Mouse (Mus musculus) left cerebral cortex, adult 9 months (tissue): Measurements from ENCODE around the gene Rasal1.

Experiments
- DNase-seq, 2 experiments: peaks; one replicate each; pipeline ENCODE4 v3.0.0; 2022; ENCODE audit warnings: low spot score in 2 of 2

The Rasal1 gene

DNA sequence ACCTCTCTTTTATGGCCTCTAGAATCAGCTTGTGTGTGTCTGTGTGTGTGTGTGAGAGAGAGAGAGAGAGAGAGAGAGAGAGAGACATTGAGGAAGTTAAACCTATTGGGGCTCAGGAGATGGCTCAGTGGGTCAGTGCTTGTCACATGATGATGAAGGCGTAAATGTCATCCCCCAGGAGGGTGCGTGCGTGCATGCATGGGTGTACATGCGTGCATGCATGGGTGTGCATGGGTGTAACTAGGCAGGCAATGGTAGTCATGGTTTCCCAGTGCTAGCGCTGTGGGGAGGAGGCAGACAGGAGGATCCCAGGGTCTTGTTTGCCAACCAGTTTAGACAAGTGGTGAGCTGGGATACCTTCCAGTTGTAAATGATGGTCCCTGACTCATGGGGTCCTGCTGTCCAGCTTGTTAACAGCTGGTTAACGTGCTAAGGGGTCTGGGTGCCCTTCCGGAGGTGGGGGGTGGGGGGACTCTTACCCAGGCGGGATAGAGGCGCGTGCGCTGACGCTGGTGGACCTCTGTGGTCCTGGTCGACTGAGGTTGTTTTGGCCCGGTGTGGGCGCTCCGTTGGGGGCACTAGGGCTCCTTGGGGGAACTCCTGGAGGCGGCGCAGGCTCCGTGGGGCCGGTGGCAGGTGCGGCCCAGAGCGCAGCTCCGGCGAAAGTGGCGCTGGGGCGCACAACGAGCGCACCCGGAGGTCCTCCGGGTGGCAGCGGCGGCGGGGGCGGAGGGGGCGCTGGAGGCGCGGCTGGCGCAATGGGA, 45.5 kb downstream of the Rasal1 start:
- DNase-seq, result no peak

DNA sequence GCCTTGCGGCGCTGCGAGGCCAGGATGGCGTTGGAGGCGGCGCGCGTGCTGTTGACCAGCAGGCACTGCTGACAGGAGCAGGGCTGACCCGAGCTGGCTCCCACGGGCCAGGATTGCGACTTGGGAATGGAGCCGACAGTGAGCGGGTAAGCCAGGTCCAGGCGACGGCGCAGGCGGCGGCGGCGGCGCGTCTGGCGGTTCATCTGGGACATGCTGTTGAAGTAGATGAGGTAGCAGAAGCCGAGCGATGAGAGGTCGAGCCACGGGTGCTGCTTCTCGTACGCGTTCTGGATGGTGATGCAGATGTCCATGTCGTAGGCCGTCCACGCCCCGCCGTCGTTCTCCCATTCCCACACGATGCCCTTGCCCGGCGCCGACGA, 46.1 kb downstream of the Rasal1 start:
- DNase-seq, result peak in 1 of 2 experiments; percentile 40

DNA sequence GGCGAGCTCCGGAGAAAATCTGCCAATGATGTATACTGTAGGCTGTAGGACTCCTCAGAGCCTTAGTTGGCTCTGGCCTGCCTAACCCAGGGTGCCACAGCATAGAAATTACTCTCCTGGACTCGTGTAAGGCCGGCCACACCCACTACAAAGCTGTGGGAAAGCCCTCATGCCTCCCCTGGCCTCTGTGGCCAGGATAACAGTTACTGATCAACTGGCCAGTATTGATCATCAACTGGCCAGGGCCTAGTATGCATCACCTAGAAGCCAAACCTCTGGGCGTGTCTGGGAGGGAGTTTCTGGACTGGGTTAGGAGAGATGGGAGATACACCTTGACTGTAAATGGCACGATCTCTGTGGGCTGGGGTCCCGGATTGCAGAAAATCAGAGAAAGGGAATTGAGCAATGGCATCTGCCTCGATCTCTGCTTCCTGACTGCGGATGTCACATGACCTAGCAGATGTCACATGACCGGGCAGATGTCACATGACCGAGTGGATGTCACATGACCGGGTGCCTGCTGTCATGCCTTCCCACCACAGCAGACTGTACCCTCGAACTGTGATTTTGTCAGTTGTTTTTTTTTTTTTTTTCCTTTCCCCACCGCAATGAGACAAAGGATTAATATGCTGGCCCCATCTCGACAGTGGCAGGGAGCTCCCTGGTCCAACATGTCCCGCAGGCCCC, 47.6 kb downstream of the Rasal1 start:
- DNase-seq, result no peak

DNA sequence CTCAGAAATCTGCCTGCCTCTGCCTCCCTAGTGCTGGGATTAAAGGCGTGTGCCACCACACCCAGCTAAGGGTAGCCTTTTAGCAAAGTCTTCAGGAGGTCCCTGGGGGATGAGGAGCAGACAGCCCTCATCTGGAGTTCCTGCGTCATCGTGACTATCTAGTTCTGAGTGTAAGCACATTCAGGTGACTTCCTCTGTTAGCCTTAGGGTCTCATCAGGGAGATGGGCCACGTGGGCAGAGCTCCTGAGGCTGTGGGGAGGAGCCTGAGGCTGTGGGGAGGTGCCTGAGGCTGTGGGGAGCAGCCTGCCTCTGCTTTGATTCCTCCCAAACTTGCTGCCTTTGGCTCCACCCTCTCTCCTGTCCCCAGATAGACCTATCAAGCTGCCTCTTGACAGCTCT, 48.3 kb downstream of the Rasal1 start:
- DNase-seq, result no peak

DNA sequence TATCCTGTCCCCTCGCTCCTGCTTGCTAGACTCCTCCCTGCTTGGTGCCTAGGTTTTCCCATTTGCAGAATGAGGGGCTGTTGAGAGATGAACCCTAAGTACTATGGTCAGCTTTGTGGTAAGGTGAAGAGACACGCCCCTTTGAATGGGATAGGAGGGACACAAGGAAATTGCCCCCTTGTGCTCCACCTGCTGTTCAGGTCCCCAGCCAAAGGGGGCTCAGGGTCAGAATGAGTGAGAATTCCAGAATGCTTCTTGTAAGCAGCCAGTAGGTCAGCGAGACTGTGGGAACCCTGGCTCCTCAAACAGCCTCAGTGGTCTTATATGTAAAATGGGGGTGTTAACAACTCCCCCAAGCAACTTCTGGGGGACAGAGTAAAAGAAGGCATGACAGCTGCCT, 49.6 kb downstream of the Rasal1 start:
- no peak for DNase-seq

DNA sequence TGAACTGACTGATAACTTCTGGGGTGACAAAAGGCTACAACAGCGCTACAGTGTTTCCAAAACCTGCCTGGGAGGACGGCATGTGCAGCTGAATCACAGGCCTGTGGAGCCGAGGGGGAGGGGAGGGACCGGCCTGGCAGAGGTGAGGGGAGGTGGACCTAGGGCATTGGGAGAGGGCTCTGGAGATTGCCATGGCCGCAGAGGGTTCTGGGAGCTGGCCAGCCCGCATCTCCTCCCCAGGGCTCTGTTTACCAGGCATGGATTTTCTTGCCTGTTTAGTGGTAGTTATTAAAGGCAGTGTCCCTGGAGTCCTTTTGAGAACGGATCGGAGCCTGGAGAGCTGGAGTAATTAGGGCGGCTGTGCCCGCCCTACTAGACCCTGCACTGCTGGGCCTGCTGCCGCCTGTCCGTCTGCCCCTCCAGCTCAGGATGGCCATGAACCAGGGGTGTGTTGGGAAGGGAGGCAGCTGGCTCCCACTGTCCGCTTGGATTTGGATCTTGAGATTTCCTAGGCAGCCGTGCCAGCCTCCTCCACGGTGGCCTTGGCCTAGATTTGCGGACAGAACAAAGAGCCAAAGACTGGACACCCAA, 50.3 kb downstream of the Rasal1 start:
- DNase-seq, result peak in 1 of 2 experiments; percentile 36

DNA sequence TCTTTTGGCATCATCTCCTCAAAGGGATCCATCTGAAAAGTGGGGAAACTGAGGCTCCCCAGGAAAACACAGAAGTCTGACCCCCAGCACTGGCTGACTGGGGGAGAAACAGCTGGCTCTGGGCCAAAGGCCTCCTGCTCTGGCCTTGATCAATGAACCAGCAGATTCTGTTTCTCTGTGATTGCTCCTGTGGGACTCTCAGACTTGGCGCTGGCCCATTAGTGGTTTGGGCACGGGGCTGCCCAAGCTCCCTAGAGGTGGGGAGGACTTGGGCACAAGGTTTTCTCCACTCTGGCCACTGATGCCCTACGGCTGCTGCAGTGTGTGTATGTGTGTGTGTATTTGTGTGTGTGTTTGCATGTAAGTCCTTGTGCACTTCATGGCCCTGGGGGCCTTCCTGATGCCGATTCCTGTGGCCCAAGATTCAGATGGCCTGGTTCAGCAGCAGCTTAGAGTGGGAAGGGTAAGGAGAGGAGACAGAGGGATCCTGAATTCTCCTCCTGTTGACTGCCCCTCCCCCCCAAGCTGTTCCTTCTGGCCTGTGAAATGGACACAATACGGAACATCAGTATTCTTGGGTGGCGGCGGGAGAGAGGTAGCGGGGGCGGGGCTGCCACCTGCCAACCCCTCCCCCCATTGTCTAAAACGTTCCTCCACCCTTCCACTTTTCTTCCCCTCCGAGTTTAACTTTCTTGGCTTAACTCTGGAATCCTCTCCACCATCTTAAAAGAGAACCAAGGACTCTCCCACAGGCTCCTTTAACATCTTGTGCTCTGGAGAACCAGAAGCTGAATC, 52.6 kb downstream of the Rasal1 start:
- DNase-seq, result no peak

DNA sequence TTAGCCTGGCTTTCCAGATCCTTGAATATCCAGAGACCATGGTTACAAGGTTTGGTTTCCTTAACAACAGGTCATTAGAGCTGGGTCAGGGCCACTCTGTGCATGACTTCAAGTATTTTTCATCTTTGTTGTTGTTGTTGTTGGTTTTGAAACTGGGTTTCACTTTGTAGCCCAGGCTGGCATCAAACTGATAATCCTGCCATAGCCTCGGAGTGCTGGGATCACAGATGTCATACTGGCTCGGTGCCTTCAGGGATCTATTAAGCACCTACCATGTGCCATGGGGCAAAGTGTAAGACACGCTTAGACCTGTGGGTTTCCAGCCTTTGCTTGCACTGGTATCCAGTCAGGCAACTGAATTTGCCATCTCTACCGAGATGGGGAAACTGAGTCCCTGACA, 53.8 kb downstream of the Rasal1 start:
- no peak for DNase-seq

DNA sequence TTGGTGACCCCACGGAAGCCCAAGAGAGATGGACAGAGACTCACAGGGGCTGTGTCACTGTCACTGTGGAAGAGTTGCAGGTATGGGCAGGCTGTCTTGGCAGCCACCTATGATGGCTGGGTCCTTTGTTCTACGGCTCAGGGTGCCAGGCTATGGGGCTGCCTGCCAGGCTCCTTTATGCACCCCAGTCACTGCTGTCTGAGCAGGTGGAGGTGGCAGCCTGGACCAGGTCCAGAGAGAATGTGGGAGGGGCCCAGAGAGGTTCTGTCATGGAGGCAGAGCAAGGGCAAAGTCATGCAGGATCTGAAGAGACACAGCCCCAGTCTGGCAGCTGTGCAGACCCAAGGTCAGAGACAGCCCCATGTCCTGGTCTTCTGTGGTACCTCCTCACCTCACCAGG, 54.4 kb downstream of the Rasal1 start:
- no peak for DNase-seq

DNA sequence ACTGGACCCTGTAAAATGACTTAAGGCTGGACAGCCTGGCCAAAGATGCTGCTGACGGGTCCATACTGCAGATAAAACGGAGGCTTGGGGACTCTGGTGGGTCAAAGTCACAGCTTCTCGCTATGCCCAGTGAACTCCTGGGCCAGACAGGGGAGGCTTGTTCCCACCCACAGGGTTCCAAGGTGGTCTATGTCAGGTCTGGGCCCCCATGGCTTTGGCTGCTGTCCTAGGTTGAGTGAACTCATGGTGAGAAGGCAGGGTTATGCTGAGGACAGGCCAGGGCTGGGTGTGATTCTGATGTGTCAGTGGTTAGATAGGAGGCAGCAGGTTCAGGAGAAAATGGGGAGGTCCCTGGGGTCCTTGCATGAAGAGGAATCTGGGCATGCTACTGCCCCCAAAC, 55.0 kb downstream of the Rasal1 start:
- no peak for DNase-seq

DNA sequence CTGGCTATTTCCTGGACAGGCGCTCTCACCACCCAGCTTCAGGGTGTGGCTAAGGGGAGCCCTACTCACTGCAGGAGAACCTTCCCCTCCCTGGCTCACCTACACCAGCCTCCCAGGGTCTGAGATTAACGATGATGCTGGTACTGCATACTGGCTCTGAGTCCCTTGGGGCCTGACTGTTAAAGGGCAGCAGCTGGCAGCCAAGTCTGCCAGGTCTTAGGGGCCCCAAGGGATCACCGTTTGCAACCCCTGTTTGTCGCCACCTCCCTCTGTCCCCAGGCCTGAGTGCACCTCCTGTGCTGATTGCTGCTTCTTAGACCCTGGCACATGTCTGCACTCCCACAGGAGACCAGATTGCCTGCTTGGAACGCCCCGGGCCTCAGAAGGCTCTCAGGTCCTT, 55.8 kb downstream of the Rasal1 start:
- DNase-seq, result no peak

DNA sequence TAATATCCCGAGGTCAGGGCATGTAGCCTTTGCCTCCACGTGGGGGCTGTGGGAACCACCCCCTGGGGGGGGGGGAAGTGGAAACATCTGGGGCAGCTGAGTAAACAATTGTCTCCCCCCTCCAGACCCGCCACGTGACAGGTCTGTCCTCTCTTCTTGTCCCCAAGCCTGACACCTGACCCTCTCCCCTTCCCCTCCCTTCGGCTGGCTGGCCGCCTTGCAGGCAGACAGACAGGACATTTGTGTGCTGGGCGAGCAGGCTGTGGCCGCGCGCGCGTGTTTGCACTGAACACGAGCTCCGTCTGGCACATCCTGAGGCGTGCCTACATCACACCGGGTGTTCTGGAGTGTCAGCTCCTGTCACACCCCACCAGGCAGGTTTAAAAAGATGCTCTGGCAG, 57.9 kb downstream of the Rasal1 start:
- DNase-seq, result peak in 1 of 2 experiments; percentile 49

DNA sequence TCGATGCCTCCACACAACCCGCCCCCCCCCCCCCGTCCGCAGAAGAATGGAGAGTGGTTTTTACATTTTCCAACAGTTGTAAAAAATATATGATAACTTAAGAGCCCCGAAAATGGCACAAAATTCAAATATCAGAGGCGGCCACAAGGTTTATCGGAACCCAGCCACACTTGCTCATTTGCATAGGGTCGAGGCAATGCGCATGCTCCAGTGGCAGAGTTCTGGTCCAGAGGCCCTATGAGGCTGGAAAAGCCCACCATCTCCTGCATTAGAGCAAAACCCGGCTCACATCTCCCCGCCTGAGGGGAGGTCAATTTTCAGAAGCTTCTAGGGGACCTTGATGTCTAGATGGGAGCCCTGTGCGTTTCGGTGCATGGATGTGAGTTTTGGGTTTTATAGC, 58.4 kb downstream of the Rasal1 start:
- DNase-seq, result no peak

DNA sequence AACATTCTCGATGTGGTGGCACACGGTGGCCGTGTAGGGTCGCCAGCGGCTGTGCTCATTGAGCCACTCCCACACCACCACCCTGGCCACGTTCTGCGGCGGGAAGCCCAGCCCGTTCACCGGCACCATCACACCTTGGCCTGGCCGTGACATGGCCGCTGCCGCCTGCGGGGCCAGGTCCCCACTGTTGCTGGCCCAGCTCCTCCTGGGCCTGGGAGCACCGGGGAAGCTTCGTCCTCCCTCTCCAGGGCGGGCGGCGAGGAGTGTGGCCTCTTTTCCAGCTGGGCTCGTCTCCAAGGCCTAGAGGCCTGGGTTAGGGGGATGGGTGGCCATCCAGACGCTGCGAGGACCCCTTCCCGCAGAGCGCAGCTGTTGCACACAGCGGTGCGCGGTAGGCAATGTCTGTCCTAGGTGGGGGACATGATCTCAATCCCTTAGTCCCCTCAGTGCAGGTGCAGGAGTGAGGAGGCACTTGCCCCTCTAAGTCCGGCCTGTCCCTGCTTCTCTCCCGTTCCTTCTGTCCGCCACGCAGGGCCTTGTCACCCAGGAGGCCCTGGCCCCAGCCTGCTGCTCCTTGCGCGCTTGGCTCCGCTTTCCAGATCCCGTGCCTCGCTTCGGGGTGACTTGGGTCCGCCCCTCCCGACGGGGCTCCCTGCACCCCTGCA, 61.7 kb downstream of the Rasal1 start:
- no peak for DNase-seq

DNA sequence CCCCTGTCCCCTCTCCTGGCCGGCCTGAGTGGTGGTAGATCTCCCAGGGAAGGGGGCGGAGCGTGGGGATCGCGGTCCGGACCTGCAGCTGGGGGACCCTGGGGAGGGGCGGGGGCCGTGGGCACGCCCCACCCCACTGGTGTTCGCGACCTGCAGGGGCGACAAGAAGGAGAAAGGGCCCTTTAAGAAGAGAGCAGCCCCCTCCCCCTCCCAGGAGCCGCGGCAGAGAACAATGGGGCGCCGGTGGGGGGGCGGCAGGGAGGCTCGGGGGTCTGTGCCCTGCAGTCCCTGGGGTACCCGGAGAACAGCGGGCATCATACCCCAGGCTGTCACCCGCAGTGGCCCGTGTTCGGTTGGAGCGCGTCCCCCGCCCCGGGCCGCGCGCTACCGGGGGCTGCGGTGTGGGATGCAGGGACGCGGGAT, 62.2 kb downstream of the Rasal1 start:
- DNase-seq, result no peak

DNA sequence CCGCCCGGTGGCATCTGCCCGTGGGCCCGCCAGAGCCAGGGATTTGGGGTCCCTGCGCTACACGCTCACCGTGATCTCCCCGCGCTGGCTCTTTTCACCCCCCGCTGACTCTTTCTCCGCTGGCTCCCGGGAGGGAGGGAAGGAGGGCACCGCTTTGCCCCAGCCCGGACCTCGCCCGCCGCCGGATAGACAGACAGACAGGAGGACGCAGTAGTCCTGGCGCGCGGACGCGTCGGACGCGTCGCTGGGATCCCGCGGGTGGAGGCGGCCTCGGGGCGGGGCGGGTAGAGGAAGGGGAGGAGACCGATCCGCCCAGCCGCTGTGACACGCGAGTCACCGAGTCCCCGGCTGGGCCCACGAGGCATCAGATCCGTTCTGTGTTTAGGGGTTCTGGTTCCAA, 62.8 kb downstream of the Rasal1 start:
- peak in 1 of 2 experiments; percentile 72 for DNase-seq

DNA sequence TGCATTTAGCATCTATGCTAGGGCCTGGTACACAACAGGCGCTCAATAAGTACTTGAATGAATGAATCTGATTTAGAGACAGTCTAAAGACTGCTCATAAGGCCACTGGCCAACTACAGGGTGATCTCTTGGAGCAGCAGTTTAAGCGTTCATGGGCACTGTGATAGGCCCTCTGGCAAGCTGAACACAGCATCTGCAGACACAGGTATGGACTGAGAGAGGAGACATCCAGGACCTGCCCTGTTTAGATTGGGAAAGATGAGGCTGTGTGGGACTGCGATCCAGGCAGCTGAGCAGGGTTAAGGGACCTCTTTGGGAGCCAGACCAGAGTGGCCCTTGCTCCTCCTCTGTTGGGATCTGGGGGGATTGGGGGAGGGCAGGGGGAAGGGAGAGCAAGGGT, 63.2 kb downstream of the Rasal1 start, which contains the start of gene Dtx1:
TSS of gene Dtx1 (minus strand) at position 101 of the 400 bp plus-strand sequence.
- DNase-seq, result no peak

DNA sequence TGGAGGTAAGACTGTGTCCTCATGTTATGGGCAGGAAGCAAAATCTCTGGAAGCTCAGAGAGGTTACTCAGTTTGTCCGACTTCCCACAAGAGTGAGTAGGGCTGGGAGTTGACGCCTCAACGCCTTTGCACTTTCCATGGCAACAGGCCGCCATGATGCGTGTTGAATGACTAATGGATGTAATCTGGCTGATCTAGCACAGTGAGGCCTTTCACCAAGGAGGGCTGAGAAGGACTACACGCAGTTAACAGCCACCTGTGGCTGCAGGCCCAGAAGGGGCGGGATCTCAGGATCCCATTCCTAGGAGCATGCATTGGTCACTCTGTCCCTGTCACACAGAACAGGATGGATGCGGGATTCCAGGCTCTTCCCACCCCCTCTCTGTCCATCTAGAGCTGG, 64.1 kb downstream of the Rasal1 start:
- DNase-seq, result no peak

DNA sequence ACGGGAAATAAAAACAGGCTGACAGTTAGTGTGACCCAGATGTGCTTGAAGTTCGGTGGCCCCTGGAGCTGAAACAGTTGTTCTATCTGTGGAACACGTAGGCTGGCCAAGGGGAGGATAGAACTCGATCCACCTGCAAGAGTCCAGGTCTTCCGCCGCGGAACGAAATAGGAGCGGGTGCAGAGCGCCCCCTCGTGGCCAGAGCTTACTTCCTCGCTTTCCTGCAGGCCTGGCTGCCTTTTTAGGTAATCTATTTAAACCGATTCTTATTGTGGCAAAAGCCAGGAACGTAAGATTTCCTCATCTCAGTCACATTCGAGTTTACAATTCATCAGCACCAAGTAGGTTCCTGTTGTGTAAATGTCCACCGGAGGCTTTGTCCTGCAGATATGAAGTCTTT, 65.7 kb downstream of the Rasal1 start:
- peak in 1 of 2 experiments; percentile 81 for DNase-seq

DNA sequence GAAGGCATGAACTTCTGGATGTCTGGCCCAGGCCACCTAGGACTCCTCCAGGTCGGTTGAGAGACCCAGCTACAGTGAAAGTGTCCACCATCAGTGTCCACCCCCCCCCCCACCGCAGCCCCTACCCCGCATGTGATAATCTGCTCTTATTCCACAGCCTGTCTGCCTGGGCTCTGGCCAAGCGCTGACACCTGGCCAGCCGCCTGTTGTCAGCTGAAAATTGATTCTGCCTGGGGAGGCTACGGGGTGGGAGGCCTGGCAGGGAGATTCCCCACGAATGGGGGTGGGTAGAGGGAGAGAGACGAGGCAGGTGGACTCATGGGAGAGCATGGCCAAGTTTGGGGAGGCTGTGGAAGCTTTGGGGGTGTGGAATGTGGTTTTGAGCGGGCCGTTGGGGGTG, 68.5 kb downstream of the Rasal1 start:
- no peak for DNase-seq

DNA sequence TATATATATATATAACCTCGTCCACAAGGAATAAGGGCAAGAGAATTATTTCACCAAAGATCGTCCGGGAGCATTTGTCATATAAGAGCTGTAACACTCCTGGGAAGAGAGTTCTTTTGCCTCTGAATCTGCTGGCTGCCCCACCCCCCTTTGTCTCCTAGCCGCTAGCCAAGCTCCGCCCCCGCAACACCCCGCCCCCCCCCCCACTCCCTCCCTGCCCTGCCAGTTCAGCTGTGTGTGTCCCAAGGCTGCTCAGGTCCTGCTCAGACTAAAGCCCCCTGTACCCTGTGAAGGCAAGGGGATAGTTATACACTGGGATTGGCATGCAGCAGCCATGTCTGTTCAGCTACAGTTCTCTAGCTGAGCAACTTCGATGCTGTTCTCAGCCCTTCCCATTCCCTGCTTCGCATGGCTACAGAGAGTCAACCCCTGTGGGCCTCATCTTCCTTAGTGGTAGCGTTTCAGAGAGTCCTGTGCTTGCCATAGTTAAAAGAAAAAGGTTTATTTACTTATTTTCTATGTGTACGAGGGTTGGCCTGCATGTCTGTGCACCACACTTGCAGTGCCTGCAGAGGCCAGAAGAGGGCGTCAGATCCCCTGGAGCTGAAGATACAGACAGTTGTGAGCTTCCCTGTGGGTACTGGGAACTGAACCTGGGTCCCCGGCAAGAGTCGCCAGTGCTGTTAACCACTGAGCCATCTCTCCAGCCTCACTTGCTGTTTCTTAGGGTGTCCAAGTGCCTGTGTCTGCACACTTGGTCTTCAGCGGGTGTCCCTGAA, 70.2 kb downstream of the Rasal1 start:
- no peak for DNase-seq
